Mouse (Mus musculus) liver, postnatal 0 days (tissue): ENCODE measurements around the gene Dad1. TPM values are rescaled to one million over a fixed set of nuclear protein-coding genes. Genes with fewer than 3 reads are reported as not detected.
A peak's percentile ranks its signal among the peaks of the same experiment; 100 is the strongest.

Experiments
- ATAC-seq: fragments of 200-750 bp; cut with Nextera tagmentation; 2 replicates; pipeline ENCODE4 v1.8.0; 2017; ENCODE audit warnings: mild to moderate bottlenecking, moderate library complexity
- DNase-seq: peaks from one replicate; pipeline ENCODE4 v3.0.0-alpha.2; 2016
- H3K27ac ChIP-seq: fragments of 300-500 bp; sonication (generic); 2 replicates; pipeline ENCODE4 v1.5.1; 2014; ENCODE audit warnings: antibody characterized with exemption, moderate library complexity, mild to moderate bottlenecking, low read depth
- H3K27me3 ChIP-seq: fragments of 300-500 bp; sonication (generic); 2 replicates; pipeline ENCODE4 v1.6.1; 2014; ENCODE audit warnings: low read length, control low read depth, mixed read lengths; ENCODE audit not compliant: insufficient read depth
- H3K36me3 ChIP-seq: fragments of 300-500 bp; sonication (generic); replicated peaks from 2 replicates; pipeline ENCODE4 v1.6.1; 2014; ENCODE audit warnings: mild to moderate bottlenecking, control low read depth, low read length, moderate library complexity, mixed read lengths; ENCODE audit not compliant: insufficient read depth
- H3K4me1 ChIP-seq: fragments of 300-500 bp; sonication (generic); 2 replicates; pipeline ENCODE4 v1.6.1; 2014; ENCODE audit warnings: antibody characterized with exemption, mild to moderate bottlenecking, control low read depth; ENCODE audit not compliant: insufficient read depth
- H3K4me2 ChIP-seq: fragments of 300-500 bp; sonication (generic); 2 replicates; pipeline ENCODE4 v1.6.1; 2014; ENCODE audit warnings: low read depth, mild to moderate bottlenecking, low read length, moderate library complexity, mixed read lengths
- H3K4me3 ChIP-seq: fragments of 300-500 bp; sonication (generic); 2 replicates; pipeline ENCODE4 v1.5.1; 2014; ENCODE audit warnings: low read depth, low read length
- H3K9ac ChIP-seq: fragments of 300-500 bp; sonication (generic); replicated peaks from 2 replicates; pipeline ENCODE4 v1.6.1; 2014; ENCODE audit warnings: mild to moderate bottlenecking, moderate library complexity
- H3K9me3 ChIP-seq: fragments of 300-500 bp; sonication (generic); 2 replicates; pipeline ENCODE4 v1.6.1; 2016; ENCODE audit warnings: mild to moderate bottlenecking, control low read depth, low read length, mixed read lengths
- CTCF ChIP-seq: sonication (generic); IDR thresholded peaks from 2 replicates; pipeline ENCODE4 v1.5.1; 2016; ENCODE audit warnings: antibody characterized with exemption, low read depth
- EP300 ChIP-seq: IDR thresholded peaks from 2 replicates; pipeline ENCODE4 v1.6.1; 2016; ENCODE audit warnings: antibody characterized with exemption, low read depth, mild to moderate bottlenecking
- WGBS: fragments of 180-500 bp; shearing (Covaris S2); extraction: QIAGEN DNeasy Blood & Tissue Kit; methylation state at CpG from one replicate; pipeline ENCODE4 v1.1.7; 2014; ENCODE audit not compliant: insufficient replicate concordance; 5-methylcytosine and 5-hydroxymethylcytosine counted together
- polyA plus RNA-seq: library from polyadenylated mRNA; unstranded; fragments of >200 nt; fragmentation: Nextera tagmentation; extraction: Ambion mirVana; gene quantifications from 2 replicates; pipeline ENCODE4 v1.2.1, GENCODE M21; 2015

Dad1 gene
- polyA plus RNA-seq, 1 experiment from 2014 or later: 226 TPM

DNA sequence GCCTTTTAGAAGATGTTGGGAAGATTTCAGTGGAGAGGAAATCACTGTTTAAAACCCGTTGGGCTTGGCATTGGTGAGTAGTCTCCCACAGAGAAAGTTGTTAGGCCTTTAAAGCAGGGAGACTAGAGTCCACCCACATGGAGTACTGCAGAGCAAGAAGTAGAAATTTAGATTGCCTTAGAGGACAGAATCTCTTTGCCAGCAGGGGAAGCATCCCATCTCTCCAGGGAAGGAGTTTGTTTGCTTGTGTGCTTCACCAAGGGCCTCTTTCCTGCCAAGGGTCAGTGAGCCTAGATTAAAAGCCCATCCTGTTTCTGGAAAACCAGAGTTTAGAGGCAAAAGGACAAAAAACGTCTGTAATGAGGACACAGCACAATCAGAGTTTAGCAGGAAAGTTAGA, 39.4 kb downstream of the Dad1 start:
- Histone ChIP-seq H3K4me1 (0 out of 2 replicates have a peak, but pooled peaks cover 4% of the 10 kb centered on the region), H3K27ac (peak overlapping the region; percentile 62), H3K27me3 (no peaks in the 10 kb centered on the region), H3K4me2 (no peak overlapping the region), H3K9me3 (no peaks in the 10 kb centered on the region), H3K36me3 (no peaks in the 10 kb centered on the region), H3K9ac (no peak overlapping the region), H3K4me3 (no peak overlapping the region)
- DNase-seq (no peak), ATAC-seq (no peak)
- TF ChIP-seq CTCF (no peak), EP300 (peak; percentile 47)
- 30% methylated on average over 2 of the region's 2 CpGs for WGBS

DNA sequence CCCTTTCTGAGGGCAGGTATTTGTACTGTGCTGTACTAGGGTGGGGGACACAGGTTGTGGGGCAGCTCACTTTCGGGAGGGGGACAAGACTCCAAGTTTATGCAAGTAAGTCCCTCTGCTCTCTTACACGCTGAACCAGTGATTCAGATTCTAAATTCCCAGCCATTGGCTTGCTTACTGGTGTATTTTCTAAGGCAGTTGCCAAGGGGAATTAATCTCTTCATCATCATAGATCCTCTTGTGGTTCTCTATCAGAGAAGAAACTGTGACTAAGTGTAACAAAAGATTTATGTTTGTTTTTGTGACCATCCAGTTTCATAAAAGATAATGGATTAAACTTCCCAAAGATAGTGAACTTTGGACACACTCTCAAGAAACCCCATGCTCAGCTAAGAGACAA, 40.2 kb downstream of the Dad1 start:
- WGBS: 70% methylated on average over 2 of the region's 2 CpGs
- no peak for TF ChIP-seq CTCF
- no peak for TF ChIP-seq EP300

DNA sequence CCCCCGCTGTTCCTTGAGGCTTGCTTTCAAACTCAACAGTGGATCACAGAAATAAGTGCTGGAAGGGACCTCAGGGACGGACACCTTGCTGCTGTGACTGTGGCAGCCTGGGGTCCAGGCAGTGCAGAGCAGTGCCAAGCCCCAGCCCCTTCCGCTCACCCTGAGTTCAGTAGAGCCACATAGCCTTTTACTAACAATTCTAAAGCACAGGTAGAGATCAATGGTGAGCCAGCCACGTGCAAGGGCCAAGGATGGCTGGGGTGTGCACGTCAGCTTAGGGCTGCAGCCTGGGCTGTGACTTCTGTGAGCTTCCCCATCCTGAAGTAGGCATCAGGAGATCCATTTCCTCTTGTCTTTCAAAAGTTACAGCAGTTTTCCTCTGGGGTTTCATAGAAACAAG, 42.1 kb downstream of the Dad1 start:
- ATAC-seq (no peak), DNase-seq (no peak)
- no peak for TF ChIP-seq CTCF
- TF ChIP-seq EP300: no peak
- no peak overlapping the region for H3K4me3 ChIP-seq
- no peaks in the 10 kb centered on the region for H3K27me3 ChIP-seq
- no peaks in the 10 kb centered on the region for H3K9me3 ChIP-seq
- H3K27ac ChIP-seq: no peak overlapping the region
- 78% methylated on average over 5 of the region's 5 CpGs for WGBS
- no peaks in the 10 kb centered on the region for H3K36me3 ChIP-seq
- H3K4me2 ChIP-seq: no peak overlapping the region
- no peak overlapping the region for H3K9ac ChIP-seq
- H3K4me1 ChIP-seq: peaks cover 4% of the 10 kb centered on the region; the same call in 1 of the 2 replicates

More for the DNA sequence above, 40.2 kb downstream of the Dad1 start:
- Histone ChIP-seq H3K9me3 (no peaks in the 10 kb centered on the region), H3K4me1 (0 out of 2 replicates have a peak, but pooled peaks cover 4% of the 10 kb centered on the region), H3K27me3 (no peaks in the 10 kb centered on the region), H3K9ac (no peak overlapping the region), H3K4me3 (no peak overlapping the region), H3K27ac (no peak overlapping the region), H3K4me2 (no peak overlapping the region), H3K36me3 (no peaks in the 10 kb centered on the region)
- no peak for DNase-seq
- no peak for ATAC-seq

DNA sequence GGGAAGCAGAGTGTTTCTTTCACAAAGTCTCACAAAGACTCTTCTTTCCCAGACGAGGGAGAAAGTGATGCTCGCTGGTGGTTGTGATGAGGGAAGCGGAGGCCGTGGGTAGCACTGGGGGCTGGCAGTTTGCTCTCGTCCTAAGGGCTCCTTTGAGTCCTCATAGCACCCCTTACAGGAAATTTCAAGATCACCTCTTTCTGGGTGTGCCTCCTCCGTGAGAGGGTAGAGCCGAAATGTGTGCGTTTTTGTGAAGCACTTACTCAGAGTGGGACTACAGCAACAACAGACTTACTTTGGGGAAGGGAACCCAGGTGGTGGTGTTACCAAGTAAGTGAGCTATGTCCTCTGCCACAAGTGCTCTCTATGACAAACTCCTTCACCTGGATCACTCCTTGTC, 42.7 kb downstream of the Dad1 start:
- no peaks in the 10 kb centered on the region for H3K27me3 ChIP-seq
- no peak overlapping the region for H3K4me2 ChIP-seq
- H3K27ac ChIP-seq: no peak overlapping the region
- ATAC-seq: no peak
- no peak for DNase-seq
- H3K9me3 ChIP-seq: no peaks in the 10 kb centered on the region
- no peak for TF ChIP-seq CTCF
- no peak for TF ChIP-seq EP300
- no peaks in the 10 kb centered on the region for H3K36me3 ChIP-seq
- no peak overlapping the region for H3K4me3 ChIP-seq
- H3K9ac ChIP-seq: no peak overlapping the region
- WGBS: 84% methylated on average over 8 of the region's 8 CpGs
- H3K4me1 ChIP-seq: peaks cover 4% of the 10 kb centered on the region; the same call in 1 of the 2 replicates

- 79% methylated on average over 2 of the region's 2 CpGs for WGBS
- TF ChIP-seq CTCF: no peak
- no peak for TF ChIP-seq EP300
- ATAC-seq: no peak
These were observed 43.5 kb downstream of the Dad1 start for GRCm38 (mm10) chr14:54210401-54210800.

GRCm38 (mm10) chr14:54209932-54210331, 44.0 kb downstream of the Dad1 start:
- no peaks in the 10 kb centered on the region for H3K9me3 ChIP-seq
- H3K4me3 ChIP-seq: no peak overlapping the region
- H3K9ac ChIP-seq: no peak overlapping the region
- H3K4me2 ChIP-seq: no peak overlapping the region
- H3K27ac ChIP-seq: no peak overlapping the region
- no peak for ATAC-seq
- peaks cover 3% of the 10 kb centered on the region for H3K4me1 ChIP-seq
- no peaks in the 10 kb centered on the region for H3K36me3 ChIP-seq
- DNase-seq: no peak
- H3K27me3 ChIP-seq: no peaks in the 10 kb centered on the region
- TF ChIP-seq CTCF (no peak), EP300 (no peak)
- 74% methylated on average over 5 of the region's 5 CpGs for WGBS

More at GRCm38 (mm10) chr14:54210401-54210800, 43.5 kb downstream of the Dad1 start:
- no peak for DNase-seq
- H3K9ac ChIP-seq: no peak overlapping the region
- no peak overlapping the region for H3K27ac ChIP-seq
- no peak overlapping the region for H3K4me3 ChIP-seq
- no peaks in the 10 kb centered on the region for H3K9me3 ChIP-seq
- H3K36me3 ChIP-seq: no peaks in the 10 kb centered on the region
- H3K4me2 ChIP-seq: no peak overlapping the region
- H3K27me3 ChIP-seq: no peaks in the 10 kb centered on the region
- no peaks in the 10 kb centered on the region; the same call in 1 of the 2 replicates for H3K4me1 ChIP-seq

DNA sequence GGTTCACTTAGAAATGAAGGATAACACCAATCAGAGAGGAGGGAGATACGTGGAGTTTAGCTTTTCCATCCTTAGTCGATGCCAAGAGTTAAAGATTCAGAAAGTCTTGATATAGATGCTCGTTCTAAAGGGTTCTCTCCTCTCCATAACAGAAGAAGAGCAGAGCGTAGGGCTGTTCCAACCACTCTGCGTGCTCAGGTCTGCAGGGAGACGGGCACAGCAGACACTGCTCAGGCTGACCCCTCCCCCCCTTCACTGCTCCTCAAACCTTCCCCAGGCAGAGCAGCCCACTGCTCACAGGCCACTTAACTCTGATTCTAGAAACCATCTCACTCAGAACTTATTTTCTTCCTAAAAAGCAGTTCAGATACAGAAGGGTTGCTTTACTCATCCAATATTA, 45.2 kb downstream of the Dad1 start:
- TF ChIP-seq EP300: no peak
- no peak for TF ChIP-seq CTCF
- Histone ChIP-seq H3K9me3 (no peaks in the 10 kb centered on the region), H3K4me1 (peaks cover 9% of the 10 kb centered on the region), H3K27me3 (no peaks in the 10 kb centered on the region), H3K9ac (no peak overlapping the region), H3K36me3 (no peaks in the 10 kb centered on the region), H3K4me3 (no peak overlapping the region), H3K27ac (no peak overlapping the region), H3K4me2 (no peak overlapping the region)
- ATAC-seq (no peak), DNase-seq (no peak)
- WGBS: 78% methylated on average over 6 of the region's 6 CpGs
